Mouse (Mus musculus): ENCODE measurements around the gene Pef1. TPM values are rescaled to one million over a fixed set of nuclear protein-coding genes. Genes with fewer than 3 reads are reported as not detected.

Gene Pef1
- total RNA-seq, 1 experiment from 2014 or later, result 55.1 TPM

DNA sequence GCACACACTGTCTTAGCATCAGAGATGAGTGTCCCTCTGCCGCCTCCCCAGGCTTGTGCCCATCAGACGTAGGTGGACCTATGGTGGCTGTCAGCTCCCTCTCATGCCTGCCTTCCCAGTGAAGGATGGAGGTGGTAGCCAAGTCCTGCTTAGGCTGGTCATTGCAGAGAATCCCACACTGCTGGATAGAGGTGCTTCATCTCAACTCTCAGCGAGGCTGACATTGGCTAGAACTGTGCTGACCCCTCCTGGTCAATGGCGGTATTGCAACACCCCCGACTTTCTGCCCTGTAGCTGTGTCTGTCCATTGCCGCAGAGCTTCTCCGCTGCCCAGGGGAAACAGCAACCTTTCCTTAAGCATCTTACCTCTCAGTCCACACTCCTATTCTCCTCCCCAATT, 15.1 kb upstream of the Pef1 start:
- DNase-seq, result peak; percentile 93

DNA sequence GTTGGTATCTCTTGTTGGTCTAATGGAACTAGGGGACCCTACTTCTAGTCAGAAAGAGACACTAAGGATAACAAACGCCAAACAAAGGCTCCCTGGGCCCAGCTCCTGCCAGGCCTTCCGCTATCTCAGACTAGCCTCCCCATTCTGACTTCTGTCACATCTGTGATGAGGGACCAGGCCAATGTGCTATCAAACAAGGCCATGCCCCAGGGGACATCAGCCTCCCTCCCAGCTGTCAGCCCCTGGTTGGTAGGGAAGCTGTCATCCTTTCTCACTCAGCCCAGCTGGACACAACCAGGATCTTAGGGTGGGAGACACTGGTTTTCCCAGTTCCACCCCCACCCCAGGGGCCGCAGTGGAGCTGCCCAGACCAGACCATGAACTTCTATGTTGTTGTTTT, 7.2 kb upstream of the Pef1 start:
- no peak for DNase-seq

DNA sequence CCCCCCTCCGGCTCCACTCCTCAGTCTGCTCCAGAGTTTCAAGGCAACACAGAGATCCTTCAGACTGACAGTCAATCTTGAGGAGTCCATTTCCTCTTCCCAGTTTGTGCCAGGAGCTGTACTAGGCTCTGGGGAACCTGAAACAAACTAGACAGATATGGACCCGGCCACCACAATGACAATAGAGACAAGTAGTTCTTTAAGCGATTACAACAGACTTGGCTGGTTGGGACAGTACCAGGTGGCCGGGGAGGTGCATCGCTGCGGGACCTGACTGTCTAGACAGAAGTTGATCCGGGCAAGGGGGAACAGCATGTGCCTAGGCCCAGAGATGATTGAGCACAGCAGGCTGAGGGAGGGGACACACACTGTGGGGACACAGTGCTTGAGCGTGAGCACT, 1.2 kb upstream of the Pef1 start:
- no peak for DNase-seq

GRCm38 (mm10) chr4:130103632-130104031, 1.3 kb downstream of the Pef1 start:
- DNase-seq, result no peak

DNA sequence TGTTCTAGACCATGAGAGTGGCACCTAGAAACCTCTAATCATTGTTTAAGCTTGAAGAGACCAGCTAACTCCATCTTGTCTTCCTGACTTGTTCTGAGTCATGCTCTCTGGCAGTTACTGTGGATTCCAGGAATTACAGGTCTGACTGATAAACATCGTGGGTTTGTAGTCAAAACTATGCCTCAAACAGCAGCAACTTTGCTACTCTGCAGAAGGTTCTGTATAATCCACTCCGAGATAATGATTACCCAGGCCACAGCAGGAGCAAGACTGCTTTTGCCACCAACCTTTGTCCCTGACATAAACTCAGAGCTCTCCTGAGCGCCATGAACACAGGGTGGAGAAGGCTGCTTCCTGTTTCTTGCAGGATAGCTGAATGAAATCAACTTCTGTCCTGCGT, 2.2 kb downstream of the Pef1 start:
- DNase-seq, result no peak

- no peak for DNase-seq
These were observed 4.7 kb downstream of the Pef1 start for GRCm38 (mm10) chr4:130107065-130107443.

DNA sequence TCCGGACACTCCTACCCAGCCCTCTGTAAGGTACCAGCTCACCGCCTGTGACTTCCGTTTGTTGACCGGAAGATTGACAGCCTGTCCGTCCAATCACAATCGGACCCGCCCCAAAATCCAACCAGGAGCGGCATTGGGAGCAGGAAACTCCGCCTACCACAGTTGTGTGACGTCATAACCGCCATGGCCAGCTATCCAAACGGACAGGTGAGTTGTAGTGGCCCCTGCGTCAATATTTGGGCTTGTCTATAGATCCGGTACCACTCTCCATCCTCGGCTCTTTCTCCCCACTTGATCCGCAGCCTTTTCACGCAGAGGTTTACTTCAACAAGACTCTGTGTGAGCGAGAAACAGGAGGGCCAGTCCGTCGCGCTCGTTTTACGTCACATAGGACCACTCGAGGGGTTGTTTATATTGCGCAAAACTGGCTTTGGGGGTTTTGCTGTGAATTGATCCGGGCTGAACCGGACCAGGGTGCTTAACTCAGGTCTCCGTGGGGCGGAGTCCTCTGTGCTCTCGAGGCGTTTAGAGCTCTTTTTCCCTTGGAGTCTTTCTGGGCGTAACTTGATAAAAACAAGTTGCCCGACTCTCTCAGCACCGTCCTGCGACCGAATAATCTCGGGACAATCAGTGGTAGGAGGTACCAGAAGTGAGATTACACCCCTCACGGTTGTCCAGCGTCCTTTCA, 5.2 kb downstream of the Pef1 start:
- DNase-seq, result peak; percentile 99

DNA sequence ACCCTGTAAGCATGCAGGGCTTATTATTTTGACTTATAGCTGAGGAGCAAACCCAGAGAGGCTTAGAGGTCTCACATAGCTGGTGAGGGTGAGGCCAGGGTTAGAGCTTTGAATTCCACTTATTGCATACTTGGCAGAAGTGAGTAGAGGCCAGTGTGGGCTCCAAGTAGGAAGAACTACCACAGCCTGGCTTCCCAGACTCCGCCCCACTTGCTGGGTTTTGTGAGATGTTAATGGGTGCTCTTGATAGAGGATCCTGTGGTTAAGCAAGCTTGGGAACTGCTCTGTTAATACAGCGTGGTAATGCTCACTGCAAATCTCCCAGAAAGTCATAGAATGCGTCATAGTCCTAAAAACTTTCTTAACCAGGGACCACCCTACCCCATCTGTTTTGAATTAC, 6.6 kb downstream of the Pef1 start:
- no peak for DNase-seq

GRCm38 (mm10) chr4:130109666-130110065, 7.3 kb downstream of the Pef1 start:
- DNase-seq, result no peak

DNA sequence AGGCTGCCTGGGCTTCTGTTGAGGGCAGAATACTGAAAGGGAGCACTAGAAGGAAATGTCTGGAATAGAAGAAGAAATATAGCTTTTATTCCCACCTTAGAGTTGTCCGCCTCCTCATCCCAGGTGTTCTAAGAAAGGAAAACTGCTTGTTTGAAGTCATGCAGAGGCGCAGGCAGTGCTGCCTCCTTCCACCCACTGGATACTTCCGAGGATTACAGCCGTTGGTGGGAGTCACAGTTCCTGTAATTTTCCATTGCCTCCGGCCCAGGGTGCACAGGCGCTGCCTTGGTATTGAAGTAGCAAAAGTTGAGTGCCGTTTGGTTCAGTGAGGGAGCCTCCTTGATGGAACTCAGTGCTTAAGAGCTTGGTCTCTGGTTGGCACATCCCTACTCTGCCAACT, 7.7 kb downstream of the Pef1 start:
- DNase-seq, result no peak

DNA sequence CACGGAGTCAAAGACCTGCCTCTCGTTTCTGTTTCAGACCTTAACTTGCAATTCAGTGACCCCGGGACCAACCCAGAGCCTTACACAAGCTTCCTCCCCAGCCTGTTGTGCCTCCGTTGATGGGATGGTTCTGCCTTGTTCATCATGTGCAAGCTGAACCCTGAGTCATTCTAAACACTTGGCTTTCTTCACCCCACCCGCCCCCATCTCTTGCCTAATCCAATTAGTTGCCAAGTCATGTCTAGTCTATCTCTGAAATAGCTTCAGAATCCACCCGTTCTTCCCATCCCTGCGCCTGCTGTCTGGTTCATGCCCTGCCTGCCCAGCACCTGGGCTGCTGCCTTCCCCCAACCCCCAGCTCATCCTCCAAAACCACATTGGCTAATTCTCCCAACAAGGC, 9.9 kb downstream of the Pef1 start:
- DNase-seq, result peak; percentile 74

GRCm38 (mm10) chr4:130112732-130113131, 10.4 kb downstream of the Pef1 start:
- no peak for DNase-seq

- no peak for DNase-seq
These were observed 18.4 kb downstream of the Pef1 start for GRCm38 (mm10) chr4:130120752-130121151.

DNA sequence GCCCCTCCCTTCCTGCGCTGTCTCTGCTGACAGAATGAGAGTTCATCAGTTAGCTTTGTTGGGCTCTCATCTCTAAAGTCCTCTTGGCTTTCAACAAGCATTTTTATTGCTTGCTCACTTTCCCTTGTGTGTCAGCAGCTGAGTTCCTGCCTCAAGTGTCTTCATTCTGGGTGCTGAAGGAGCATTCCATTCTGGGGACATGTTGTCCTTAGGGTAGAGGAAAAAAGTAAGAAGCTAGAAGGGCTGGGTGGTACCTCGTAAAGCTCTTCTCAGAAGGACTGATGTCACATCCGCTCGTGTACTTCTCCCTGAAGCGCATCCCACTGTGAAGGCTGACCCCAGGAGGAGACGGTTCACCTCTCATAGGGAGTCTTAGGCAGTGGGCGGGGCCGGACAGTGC, 19.2 kb downstream of the Pef1 start:
- DNase-seq, result no peak

DNA sequence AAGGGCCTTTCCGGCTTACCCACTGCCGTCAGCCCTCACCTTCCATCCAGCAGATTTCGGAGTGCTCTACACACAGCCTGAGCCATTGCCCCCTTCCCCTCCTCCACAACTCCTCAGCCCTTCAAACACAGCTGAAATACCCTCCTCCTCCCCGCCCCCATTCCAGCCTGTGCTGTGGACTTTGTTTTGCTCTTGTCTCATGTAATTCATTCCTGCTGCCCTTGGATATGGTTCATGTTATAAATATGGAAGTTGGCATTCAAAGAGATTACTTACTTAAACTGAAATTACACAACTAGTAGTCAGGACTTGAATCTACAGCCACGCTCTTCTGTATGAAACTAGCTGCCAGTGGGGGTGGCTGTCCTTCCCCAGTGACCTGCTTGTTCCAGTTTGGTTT, 20.7 kb downstream of the Pef1 start:
- DNase-seq, result no peak

- DNase-seq, result no peak
These were observed 21.8 kb downstream of the Pef1 start for GRCm38 (mm10) chr4:130124110-130124509.

- DNase-seq, result no peak
These were observed 22.8 kb downstream of the Pef1 start for GRCm38 (mm10) chr4:130125164-130125563.

- DNase-seq, result peak; percentile 69
These were observed 23.6 kb downstream of the Pef1 start for GRCm38 (mm10) chr4:130125935-130126334.

DNA sequence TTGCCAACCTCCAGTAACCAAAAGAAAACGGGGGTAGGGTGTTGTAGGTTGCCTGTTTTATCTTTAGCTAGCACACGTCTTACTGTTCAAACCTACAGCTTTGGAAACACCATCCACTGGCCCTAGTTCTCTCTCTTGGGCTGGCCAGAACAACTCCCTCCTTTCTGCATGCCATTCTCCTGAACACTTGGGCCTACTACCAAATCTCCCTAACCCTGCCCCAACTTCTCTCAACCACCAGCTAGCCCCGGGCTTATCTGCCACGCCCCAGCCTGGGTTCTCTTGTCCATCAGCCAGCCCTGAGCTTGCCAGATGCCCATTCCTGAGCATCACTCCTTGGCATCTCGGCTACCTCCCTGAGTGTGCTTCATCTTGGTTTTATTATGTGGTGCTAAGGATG, 26.5 kb downstream of the Pef1 start:
- DNase-seq, result no peak

- DNase-seq, result no peak
These were observed 27.7 kb downstream of the Pef1 start for GRCm38 (mm10) chr4:130130082-130130481.

GRCm38 (mm10) chr4:130130641-130131350, 28.4 kb downstream of the Pef1 start:
- peak; percentile 55 for DNase-seq

- DNase-seq, result no peak
These were observed 29.2 kb downstream of the Pef1 start for GRCm38 (mm10) chr4:130131448-130132105.

DNA sequence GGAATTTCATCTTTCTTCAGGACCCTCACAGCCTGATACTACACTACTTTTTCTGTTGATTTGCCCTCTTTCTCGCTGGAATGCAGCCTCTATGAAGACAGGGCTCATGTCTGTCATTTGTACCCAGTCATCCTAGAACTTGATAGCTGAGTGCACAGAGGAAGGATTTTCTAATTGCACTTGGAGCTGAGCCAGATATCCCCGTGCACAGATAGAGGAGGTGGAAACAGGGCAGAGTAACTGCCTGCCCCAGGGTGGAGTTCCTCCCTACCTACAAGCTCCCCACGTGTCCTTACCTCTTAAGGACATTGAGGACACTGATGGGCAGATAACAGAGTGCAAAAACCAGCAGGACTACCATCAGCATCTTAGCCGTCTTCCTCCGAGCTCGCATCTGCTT, 31.0 kb downstream of the Pef1 start:
- no peak for DNase-seq

Measured in adrenal gland, postnatal 14 days (tissue).